In genomic region chr5:30638041-30638440, GRCm38 (mm10) we compare ENCODE assay signal across 8 mouse cellular contexts. TPM values are rescaled to one million over a fixed set of nuclear protein-coding genes. Genes with fewer than 3 reads are reported as not detected.
DNase-seq lines count a peak whose midpoint lies in the region; ATAC-seq lines count a peak whose summit lies in the region.

No protein-coding gene starts in this region.

- H3K9me3 ChIP-seq in forebrain, embryonic 16.5 days (ENCODE audit: control insufficient read depth, low read length): no peaks in the 10 kb centered on the region
- H3K9me3 ChIP-seq in hindbrain, embryonic 13.5 days: no peaks in the 10 kb centered on the region

- no peak overlapping the region for H3K9ac ChIP-seq in forebrain, embryonic 16.5 days (replicated peaks; ENCODE audit: low read depth, low read length)
- no peak overlapping the region for H3K9ac ChIP-seq in hindbrain, embryonic 13.5 days

- no peaks in the 10 kb centered on the region for H3K36me3 ChIP-seq in forebrain, embryonic 16.5 days (ENCODE audit: control insufficient read depth, insufficient read depth)
- H3K36me3 ChIP-seq in hindbrain, embryonic 13.5 days: no peaks in the 10 kb centered on the region

- no peaks in the 10 kb centered on the region for H3K4me1 ChIP-seq in forebrain, embryonic 16.5 days (replicated peaks; ENCODE audit: control insufficient read depth, insufficient read depth, low read length)
- H3K4me1 ChIP-seq in hindbrain, embryonic 13.5 days (replicated peaks): no peaks in the 10 kb centered on the region

- no peak overlapping the region for H3K27ac ChIP-seq in forebrain, embryonic 16.5 days (ENCODE audit: low read length)
- H3K27ac ChIP-seq in hindbrain, embryonic 13.5 days: no peak overlapping the region

- no peak overlapping the region for H3K4me2 ChIP-seq in forebrain, embryonic 16.5 days (ENCODE audit: low read length)
- H3K4me2 ChIP-seq in hindbrain, embryonic 13.5 days: no peak overlapping the region

- no peak overlapping the region for H3K4me3 ChIP-seq in forebrain, embryonic 16.5 days (replicated peaks; ENCODE audit: low read length)
- no peak overlapping the region for H3K4me3 ChIP-seq in hindbrain, embryonic 13.5 days

- WGBS in forebrain, embryonic 16.5 days: 9% methylated on average over 6 of the region's 6 CpGs
- WGBS in hindbrain, embryonic 13.5 days: 8% methylated on average over 6 of the region's 6 CpGs

- peak; percentile 73 for DNase-seq in ES-CJ7 (ENCODE audit: low read depth, low spot score)
- DNase-seq in c-Kit-positive CD71-negative TER-119-negative erythroid progenitor cells, embryonic 14.5 days (ENCODE audit: low read depth): peak; percentile 61
- DNase-seq in layer of hippocampus, postnatal 14 days (ENCODE audit: low spot score in 2 of 2): peak; percentile 75 to 83
- DNase-seq in lung, postnatal 36 days: peak; percentile 92
- DNase-seq in retina, postnatal 7 days (ENCODE audit: low read depth, low spot score): peak; percentile 69
- DNase-seq in urinary bladder, adult 2 months (ENCODE audit: low spot score): peak; percentile 63

- 0 out of 2 replicates have a peak, but pooled peaks have one; percentile 55 for ATAC-seq in forebrain, embryonic 16.5 days
- ATAC-seq in hindbrain, embryonic 13.5 days (ENCODE audit: low FRiP score): peak; percentile 54; the same call in 1 of the 2 replicates

- H3K27me3 ChIP-seq in forebrain, embryonic 16.5 days (replicated peaks; ENCODE audit: control insufficient read depth, insufficient read depth, low read length): no peaks in the 10 kb centered on the region
- H3K27me3 ChIP-seq in hindbrain, embryonic 13.5 days: no peaks in the 10 kb centered on the region

RNA-seq across cellular contexts. Expression of gene Slc35f6, which starts 9.7 kb away (rescaled TPM):
- polyA plus RNA-seq in forebrain, embryonic 16.5 days (2015; fragmentation: Nextera tagmentation; extraction: Ambion mirVana): 30.1 and 32.5 TPM in 2 replicates
- polyA plus RNA-seq in hindbrain, embryonic 13.5 days (2015; fragmentation: Nextera tagmentation; extraction: Ambion mirVana): 29.9 and 30.7 TPM in 2 replicates
- 10 to 100 TPM; 32.6 to 32.7 TPM for total RNA-seq in layer of hippocampus, postnatal 14 days (2021)
- polyA plus RNA-seq in urinary bladder, adult 2 months (2012; rRNA removed): 51.3 and 51.9 TPM in 2 replicates

RNA-seq across cellular contexts. Expression of gene Cenpa, which starts 28.5 kb away (rescaled TPM):
- polyA plus RNA-seq in forebrain, embryonic 16.5 days (2015; fragmentation: Nextera tagmentation; extraction: Ambion mirVana): 95.3 and 114 TPM in 2 replicates
- 61.6 and 69.1 TPM in 2 replicates for polyA plus RNA-seq in hindbrain, embryonic 13.5 days (2015; fragmentation: Nextera tagmentation; extraction: Ambion mirVana)
- total RNA-seq in layer of hippocampus, postnatal 14 days (2021): 1 to 10 TPM; 4.8 to 5.5 TPM
- polyA plus RNA-seq in urinary bladder, adult 2 months (2012; rRNA removed): 7.9 and 9.9 TPM in 2 replicates

RNA-seq across cellular contexts. Expression of gene Kcnk3, which starts 50.1 kb away (rescaled TPM):
- 2.8 and 3.5 TPM in 2 replicates for polyA plus RNA-seq in forebrain, embryonic 16.5 days (2015; fragmentation: Nextera tagmentation; extraction: Ambion mirVana)
- polyA plus RNA-seq in hindbrain, embryonic 13.5 days (2015; fragmentation: Nextera tagmentation; extraction: Ambion mirVana): 4.3 and 4.5 TPM in 2 replicates
- total RNA-seq in layer of hippocampus, postnatal 14 days (2021): 1 to 10 TPM; 6.9 to 9.0 TPM
- 15.1 and 28.4 TPM in 2 replicates for polyA plus RNA-seq in urinary bladder, adult 2 months (2012; rRNA removed)
